Mouse (Mus musculus): ENCODE results near the gene Wnt11. TPM values are rescaled to one million over a fixed set of nuclear protein-coding genes. Genes with fewer than 3 reads are reported as not detected.

Wnt11 gene
- polyA plus RNA-seq, 1 experiment from 2014 or later, result 21.5 TPM

DNA sequence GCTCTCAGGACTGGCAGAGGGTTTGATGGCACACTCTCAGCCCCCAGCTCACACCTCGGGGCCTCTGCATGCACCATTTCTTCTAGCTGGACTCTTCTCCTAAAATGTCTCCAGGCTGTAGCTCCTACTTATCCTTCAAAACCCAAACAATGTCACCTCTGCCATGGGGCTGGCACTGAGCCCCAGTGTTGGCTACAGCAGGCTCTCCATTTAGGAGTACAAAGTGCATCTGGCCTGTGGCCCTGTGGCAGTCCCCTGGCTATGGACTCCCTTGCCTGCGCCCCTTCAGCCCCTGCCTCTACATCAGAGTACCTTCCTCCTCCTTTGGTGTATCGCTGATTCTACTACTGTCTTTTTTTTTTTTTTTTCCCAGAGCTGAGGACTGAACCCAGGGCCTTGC, 28.0 kb upstream of the Wnt11 start:
- Histone ChIP-seq H3K27ac (ENCODE audit: low read depth) (no peak overlapping the region), H3K36me3 (ENCODE audit: insufficient read depth) (no peaks in the 10 kb centered on the region), H3K4me1 (ENCODE audit: insufficient read depth) (0 out of 2 replicates have a peak, but pooled peaks cover 5% of the 10 kb centered on the region), H3K4me2 (no peak overlapping the region), H3K9ac (no peak overlapping the region), H3K9me3 (ENCODE audit: low read depth, low read length) (peaks cover 5% of the 10 kb centered on the region; the same call in 1 of the 2 replicates), H3K4me3 (ENCODE audit: low read depth, low read length) (no peak overlapping the region), H3K27me3 (ENCODE audit: insufficient read depth, low read length) (no peaks in the 10 kb centered on the region)
- no peak for TF ChIP-seq CTCF (IDR thresholded peaks at IDR 0.05; ENCODE audit: low read depth)
- ATAC-seq (ENCODE audit: insufficient read depth) (no peak), DNase-seq (no peak)
- 73% methylated on average over 3 of the region's 3 CpGs for WGBS

GRCm38 (mm10) chr7:98809372-98809771, 25.5 kb upstream of the Wnt11 start:
- ATAC-seq (ENCODE audit: insufficient read depth) (no peak), DNase-seq (no peak)
- no peaks in the 10 kb centered on the region for H3K27me3 ChIP-seq (ENCODE audit: insufficient read depth, low read length)
- H3K4me2 ChIP-seq, result no peak overlapping the region
- no peak for TF ChIP-seq CTCF (IDR thresholded peaks at IDR 0.05; ENCODE audit: low read depth)
- H3K36me3 ChIP-seq (ENCODE audit: insufficient read depth), result no peaks in the 10 kb centered on the region
- H3K4me1 ChIP-seq (ENCODE audit: insufficient read depth), result 0 out of 2 replicates have a peak, but pooled peaks cover 7% of the 10 kb centered on the region
- H3K4me3 ChIP-seq (ENCODE audit: low read depth, low read length), result no peak overlapping the region
- no peak overlapping the region for H3K9ac ChIP-seq
- no peaks in the 10 kb centered on the region for H3K9me3 ChIP-seq (ENCODE audit: low read depth, low read length)
- 76% methylated on average over 6 of the region's 6 CpGs for WGBS
- H3K27ac ChIP-seq (ENCODE audit: low read depth), result no peak overlapping the region

DNA sequence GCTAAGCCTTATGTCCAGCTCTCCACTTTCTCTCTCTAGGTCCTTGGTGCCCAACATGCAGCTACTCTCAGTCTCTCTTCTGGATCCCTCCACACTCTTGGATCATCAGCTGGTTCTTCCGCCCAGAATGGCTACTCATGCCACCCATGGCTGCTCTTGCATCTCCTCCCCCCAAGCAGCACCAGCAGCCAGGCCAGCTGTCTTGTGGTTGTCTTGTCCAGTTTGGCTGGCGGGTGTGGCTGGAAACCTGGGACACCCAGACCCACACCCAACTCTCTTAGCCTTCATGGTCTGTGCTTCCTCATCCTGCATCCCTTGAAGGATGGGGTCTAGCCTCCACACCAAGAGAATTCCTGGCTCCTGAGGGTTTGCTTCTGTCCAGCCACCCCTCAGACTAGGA, 24.3 kb upstream of the Wnt11 start:
- WGBS, result 97% methylated on average over 2 of the region's 2 CpGs
- Histone ChIP-seq H3K4me3 (ENCODE audit: low read depth, low read length) (no peak overlapping the region), H3K27ac (ENCODE audit: low read depth) (no peak overlapping the region), H3K9me3 (ENCODE audit: low read depth, low read length) (no peaks in the 10 kb centered on the region), H3K27me3 (ENCODE audit: insufficient read depth, low read length) (no peaks in the 10 kb centered on the region), H3K4me1 (ENCODE audit: insufficient read depth) (0 out of 2 replicates have a peak, but pooled peaks cover 7% of the 10 kb centered on the region), H3K4me2 (no peak overlapping the region), H3K9ac (no peak overlapping the region), H3K36me3 (ENCODE audit: insufficient read depth) (no peaks in the 10 kb centered on the region)
- TF ChIP-seq CTCF (IDR thresholded peaks at IDR 0.05; ENCODE audit: low read depth), result no peak
- DNase-seq, result no peak
- no peak for ATAC-seq (ENCODE audit: insufficient read depth)

GRCm38 (mm10) chr7:98820501-98820900, 14.4 kb upstream of the Wnt11 start:
- Histone ChIP-seq H3K27ac (ENCODE audit: low read depth) (no peak overlapping the region), H3K9ac (no peak overlapping the region), H3K36me3 (ENCODE audit: insufficient read depth) (no peaks in the 10 kb centered on the region), H3K4me1 (ENCODE audit: insufficient read depth) (peaks cover 33% of the 10 kb centered on the region), H3K9me3 (ENCODE audit: low read depth, low read length) (no peaks in the 10 kb centered on the region), H3K4me3 (ENCODE audit: low read depth, low read length) (no peak overlapping the region), H3K4me2 (no peak overlapping the region), H3K27me3 (ENCODE audit: insufficient read depth, low read length) (no peaks in the 10 kb centered on the region)
- peak; percentile 62 for DNase-seq
- WGBS, result 90% methylated on average over 1 of the region's 1 CpGs
- TF ChIP-seq CTCF (IDR thresholded peaks at IDR 0.05; ENCODE audit: low read depth), result no peak
- ATAC-seq (ENCODE audit: insufficient read depth), result no peak

- WGBS, result 41% methylated on average over 6 of the region's 6 CpGs
- Histone ChIP-seq H3K4me2 (no peak overlapping the region), H3K9me3 (ENCODE audit: low read depth, low read length) (no peaks in the 10 kb centered on the region), H3K4me1 (ENCODE audit: insufficient read depth) (peaks cover 18% of the 10 kb centered on the region), H3K4me3 (ENCODE audit: low read depth, low read length) (no peak overlapping the region), H3K27ac (ENCODE audit: low read depth) (no peak overlapping the region), H3K9ac (no peak overlapping the region), H3K36me3 (ENCODE audit: insufficient read depth) (no peaks in the 10 kb centered on the region), H3K27me3 (ENCODE audit: insufficient read depth, low read length) (no peaks in the 10 kb centered on the region)
- ATAC-seq (ENCODE audit: insufficient read depth) (peak; percentile 76), DNase-seq (peak; percentile 94)
- peak; percentile 42 for TF ChIP-seq CTCF (IDR thresholded peaks at IDR 0.05; ENCODE audit: low read depth)
Observed at GRCm38 (mm10) chr7:98822881-98823280, 12.0 kb upstream of the Wnt11 start.

DNA sequence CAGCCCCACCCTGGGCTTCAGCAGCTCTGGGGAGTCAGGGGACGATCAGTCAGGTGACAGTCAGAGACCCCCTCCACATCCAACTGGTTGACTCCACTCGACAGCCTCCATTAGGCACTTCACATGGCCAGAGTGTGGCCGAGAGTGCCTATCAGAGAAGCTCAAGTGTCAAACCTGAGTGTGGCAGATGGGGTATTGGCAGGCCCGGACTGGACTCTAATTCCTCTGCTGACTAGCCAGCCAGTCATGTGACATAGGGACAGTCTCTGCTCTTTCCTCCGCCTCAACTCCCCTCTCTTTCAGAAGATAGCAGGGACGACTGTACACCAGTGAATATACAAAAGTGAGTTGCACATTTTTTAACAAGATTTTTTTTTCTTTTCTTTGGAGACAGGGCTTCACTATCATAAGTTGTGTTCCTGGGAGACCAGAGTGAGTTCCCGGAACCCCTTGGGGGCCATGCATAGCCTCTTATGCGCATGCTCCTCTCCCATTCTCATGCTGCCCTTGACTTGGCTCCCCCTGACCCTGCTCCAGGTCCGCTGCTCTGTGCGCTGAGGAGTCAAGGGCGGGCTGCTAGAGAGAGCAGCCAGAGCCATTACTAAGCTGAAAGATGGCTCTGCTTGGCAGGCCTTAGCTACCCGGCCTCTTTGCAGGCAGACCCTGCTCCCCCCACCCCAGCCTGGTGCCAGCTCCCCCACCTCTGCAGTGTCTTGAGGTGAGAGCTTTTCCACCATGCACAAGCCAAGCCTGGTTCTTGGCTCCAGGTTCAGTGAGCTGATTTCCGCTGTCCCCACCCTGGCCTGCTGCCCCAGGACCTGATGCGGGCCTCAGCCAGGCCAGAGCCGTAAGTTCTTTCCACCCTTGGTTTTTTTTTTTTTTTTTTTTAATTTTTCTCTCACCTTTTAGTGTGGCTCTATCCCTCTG, 10.8 kb upstream of the Wnt11 start:
- 51% methylated on average over 15 of the region's 15 CpGs for WGBS
- ATAC-seq (ENCODE audit: insufficient read depth) (no peak), DNase-seq (no peak)
- no peak overlapping the region for H3K4me3 ChIP-seq (ENCODE audit: low read depth, low read length)
- no peak overlapping the region; the same call in 1 of the 2 replicates for H3K9ac ChIP-seq
- no peaks in the 10 kb centered on the region for H3K27me3 ChIP-seq (ENCODE audit: insufficient read depth, low read length)
- H3K4me1 ChIP-seq (ENCODE audit: insufficient read depth), result peaks cover 12% of the 10 kb centered on the region
- no peak overlapping the region for H3K27ac ChIP-seq (ENCODE audit: low read depth)
- H3K9me3 ChIP-seq (ENCODE audit: low read depth, low read length), result no peaks in the 10 kb centered on the region
- no peak overlapping the region for H3K4me2 ChIP-seq
- no peak for TF ChIP-seq CTCF (IDR thresholded peaks at IDR 0.05; ENCODE audit: low read depth)
- H3K36me3 ChIP-seq (ENCODE audit: insufficient read depth), result no peaks in the 10 kb centered on the region

DNA sequence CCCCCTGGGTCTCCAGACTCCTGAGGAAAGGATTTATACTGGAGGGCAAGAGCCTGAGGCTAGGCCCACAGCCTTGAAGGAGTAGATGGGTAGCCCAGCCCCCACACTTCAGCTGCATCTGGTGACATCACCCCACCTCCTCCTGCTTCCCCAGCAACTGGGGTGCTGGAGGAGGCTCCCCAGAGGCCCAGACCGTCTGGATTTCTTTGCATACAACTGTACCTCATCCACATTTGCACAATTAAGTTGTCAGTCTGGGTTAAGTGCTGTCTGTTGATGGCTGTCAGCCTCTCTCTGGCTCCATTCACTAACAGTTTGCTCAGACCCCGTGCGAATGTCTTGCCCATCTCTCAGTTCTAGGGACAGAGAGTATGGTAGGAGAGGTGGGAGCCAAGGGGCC, 6.9 kb upstream of the Wnt11 start:
- Histone ChIP-seq H3K9ac (no peak overlapping the region), H3K36me3 (ENCODE audit: insufficient read depth) (no peaks in the 10 kb centered on the region), H3K4me2 (no peak overlapping the region), H3K27ac (ENCODE audit: low read depth) (no peak overlapping the region), H3K4me3 (ENCODE audit: low read depth, low read length) (no peak overlapping the region), H3K4me1 (ENCODE audit: insufficient read depth) (0 out of 2 replicates have a peak, but pooled peaks cover 9% of the 10 kb centered on the region), H3K27me3 (ENCODE audit: insufficient read depth, low read length) (peaks cover 6% of the 10 kb centered on the region; the same call in 1 of the 2 replicates), H3K9me3 (ENCODE audit: low read depth, low read length) (no peaks in the 10 kb centered on the region)
- no peak for TF ChIP-seq CTCF (IDR thresholded peaks at IDR 0.05; ENCODE audit: low read depth)
- ATAC-seq (ENCODE audit: insufficient read depth), result no peak; the same call in 1 of the 2 replicates
- DNase-seq, result peak; percentile 34
- 39% methylated on average over 3 of the region's 3 CpGs for WGBS
